Mouse (Mus musculus) limb, embryonic 14.5 days (tissue): ENCODE results near the gene Pold1. TPM values are rescaled to one million over a fixed set of nuclear protein-coding genes. Genes with fewer than 3 reads are reported as not detected.

Source experiments
- ATAC-seq: fragments of 200-750 bp; cut with Nextera tagmentation; 2 replicates; pipeline ENCODE4 v1.8.0; 2017; ENCODE audit warnings: low read depth, moderate number of reproducible peaks, moderate TSS enrichment; ENCODE audit not compliant: low FRiP score
- DNase-seq: peaks from one replicate; pipeline ENCODE4 v3.0.0-alpha.2; 2015; ENCODE audit warnings: low spot score
- H3K27ac ChIP-seq: fragments of 300-500 bp; sonication (generic); replicated peaks from 2 replicates; pipeline ENCODE4 v1.5.1; 2014; ENCODE audit warnings: low read depth, mild to moderate bottlenecking, low read length, moderate library complexity, mixed read lengths
- H3K27me3 ChIP-seq: fragments of 300-500 bp; sonication (generic); 2 replicates; pipeline ENCODE4 v1.6.1; 2014; ENCODE audit warnings: low read length, mixed read lengths; ENCODE audit not compliant: control insufficient read depth, insufficient read depth
- H3K36me3 ChIP-seq: fragments of 300-500 bp; sonication (generic); 2 replicates; pipeline ENCODE4 v1.6.1; 2014; ENCODE audit warnings: mild to moderate bottlenecking, low read length, moderate library complexity, mixed read lengths; ENCODE audit not compliant: control insufficient read depth, insufficient read depth
- H3K4me1 ChIP-seq: fragments of 300-500 bp; sonication (generic); 2 replicates; pipeline ENCODE4 v1.6.1; 2014; ENCODE audit warnings: antibody characterized with exemption, low read length, mixed read lengths; ENCODE audit not compliant: control insufficient read depth, insufficient read depth
- H3K4me2 ChIP-seq: fragments of 300-500 bp; sonication (generic); replicated peaks from 2 replicates; pipeline ENCODE4 v1.6.1; 2014; ENCODE audit warnings: low read depth, mild to moderate bottlenecking, low read length, moderate library complexity; ENCODE audit not compliant: severe bottlenecking
- H3K4me3 ChIP-seq: fragments of 300-500 bp; sonication (generic); replicated peaks from 2 replicates; pipeline ENCODE4 v1.5.1; 2014; ENCODE audit warnings: low read length
- H3K9ac ChIP-seq: fragments of 300-500 bp; sonication (generic); 2 replicates; pipeline ENCODE4 v1.6.1; 2014; ENCODE audit warnings: mild to moderate bottlenecking, low read depth, low read length, moderate library complexity; ENCODE audit not compliant: severe bottlenecking
- H3K9me3 ChIP-seq: fragments of 300-500 bp; sonication (generic); 2 replicates; pipeline ENCODE4 v1.6.1; 2016; ENCODE audit warnings: low read length; ENCODE audit not compliant: control insufficient read depth
- POLR2A ChIP-seq: fragments of 200-500 bp; IDR thresholded peaks from 2 replicates; pipeline ENCODE4 v1.8.0; 2012; ENCODE audit warnings: inconsistent platforms, mild to moderate bottlenecking, moderate library complexity, borderline replicate concordance; ENCODE audit not compliant: insufficient read depth, insufficient read length; ENCODE audit errors: extremely low read depth
- WGBS: fragments of 180-500 bp; shearing (Covaris S2); extraction: QIAGEN DNeasy Blood & Tissue Kit; methylation state at CpG from one replicate; pipeline ENCODE4 v1.1.7; 2014; 5-methylcytosine and 5-hydroxymethylcytosine counted together
- polyA plus RNA-seq, 2 experiments: library from polyadenylated mRNA; depleted of rRNA in 1 of 2; stranded (reverse) in 1 of 2; unstranded in 1 of 2; fragments of >200 nt; fragmentation: Nextera tagmentation in 1 of 2; extraction: Ambion mirVana in 1 of 2; gene quantifications; 2 replicates each; pipeline versions ENCODE4 v1.2.1 to v1.2.3; 2012 to 2014

Pold1 gene
- polyA plus RNA-seq, 2 experiments: 62.1 to 102 TPM

DNA sequence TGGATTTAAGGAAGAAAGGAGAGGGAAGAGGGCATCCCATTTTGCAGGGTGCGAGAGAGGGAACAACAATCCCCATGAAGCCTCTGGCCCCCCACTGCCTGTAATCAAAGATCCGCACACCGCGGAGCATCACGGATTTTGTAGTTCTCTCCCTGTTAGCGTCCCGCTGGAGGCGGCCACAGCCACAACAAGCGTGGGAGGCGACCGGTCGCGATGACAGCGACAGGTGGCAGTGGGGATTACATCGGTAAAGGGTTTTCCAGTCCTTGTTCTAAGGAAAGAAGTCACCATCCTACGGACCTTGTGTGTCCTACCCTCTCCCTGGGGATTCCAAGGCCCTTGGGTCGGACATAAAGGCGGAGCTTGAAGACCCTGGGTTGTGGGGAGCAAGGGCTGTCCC, 38.3 kb upstream of the Pold1 start:
- peak; percentile 66 for DNase-seq
- no peak overlapping the region for H3K27ac ChIP-seq
- H3K36me3 ChIP-seq: no peaks in the 10 kb centered on the region
- H3K4me1 ChIP-seq: peaks cover 12% of the 10 kb centered on the region; the same call in 1 of the 2 replicates
- H3K9me3 ChIP-seq: no peaks in the 10 kb centered on the region
- TF ChIP-seq POLR2A: no peak
- peak overlapping the region; percentile 21 for H3K4me3 ChIP-seq
- 0% methylated on average over 17 of the region's 18 CpGs for WGBS
- no peak for ATAC-seq
- peak overlapping the region; percentile 43 for H3K4me2 ChIP-seq
- H3K9ac ChIP-seq: no peak overlapping the region
- peaks cover 68% of the 10 kb centered on the region for H3K27me3 ChIP-seq

DNA sequence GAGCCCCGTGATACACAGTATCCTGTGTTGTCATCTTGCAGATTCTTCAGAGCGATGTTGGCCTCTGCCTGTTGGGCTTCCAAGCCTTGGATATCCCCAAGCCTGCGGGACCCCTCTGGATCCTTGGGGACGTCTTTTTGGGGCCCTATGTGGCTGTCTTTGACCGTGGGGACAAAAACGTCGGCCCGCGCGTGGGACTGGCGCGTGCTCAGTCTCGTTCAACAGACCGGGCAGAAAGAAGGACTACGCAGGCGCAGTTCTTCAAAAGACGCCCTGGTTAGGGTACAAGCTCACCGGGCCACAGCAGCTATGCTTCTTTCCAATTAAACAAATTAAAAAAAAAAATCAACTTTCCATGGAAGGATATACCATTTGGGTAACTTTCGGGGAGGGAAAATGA, 37.9 kb upstream of the Pold1 start:
- Histone ChIP-seq H3K9me3 (no peaks in the 10 kb centered on the region), H3K4me2 (peak overlapping the region; percentile 43), H3K4me1 (peaks cover 12% of the 10 kb centered on the region; the same call in 1 of the 2 replicates), H3K27ac (no peak overlapping the region), H3K36me3 (no peaks in the 10 kb centered on the region), H3K9ac (no peak overlapping the region), H3K27me3 (peaks cover 64% of the 10 kb centered on the region), H3K4me3 (peak overlapping the region; percentile 21)
- 16% methylated on average over 19 of the region's 19 CpGs for WGBS
- no peak for ATAC-seq
- DNase-seq: no peak
- TF ChIP-seq POLR2A: no peak

DNA sequence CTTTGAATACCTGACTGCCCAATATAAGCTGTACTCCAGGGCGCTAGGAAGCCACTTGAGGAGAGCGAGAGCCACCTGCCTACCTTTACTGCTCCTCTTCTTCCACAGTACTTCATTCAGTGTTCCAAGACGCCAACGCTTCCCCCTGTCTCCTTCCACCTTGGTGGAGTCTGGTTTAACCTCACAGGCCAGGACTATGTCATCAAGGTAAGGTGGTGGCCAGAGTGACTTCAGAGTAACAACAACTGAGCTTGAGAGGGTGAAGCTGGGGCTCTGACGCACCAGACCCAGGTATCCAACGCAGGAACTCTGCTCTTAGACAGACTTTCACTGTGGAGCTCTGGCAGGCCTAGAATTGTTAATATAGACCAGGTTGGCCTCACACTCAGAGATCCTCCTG, 37.0 kb upstream of the Pold1 start:
- ATAC-seq (no peak), DNase-seq (no peak)
- Histone ChIP-seq H3K4me1 (peaks cover 12% of the 10 kb centered on the region; the same call in 1 of the 2 replicates), H3K36me3 (no peaks in the 10 kb centered on the region), H3K27ac (no peak overlapping the region), H3K27me3 (peaks cover 55% of the 10 kb centered on the region), H3K4me2 (no peak overlapping the region), H3K9ac (no peak overlapping the region), H3K4me3 (no peak overlapping the region), H3K9me3 (no peaks in the 10 kb centered on the region)
- no peak for TF ChIP-seq POLR2A
- 88% methylated on average over 6 of the region's 6 CpGs for WGBS

DNA sequence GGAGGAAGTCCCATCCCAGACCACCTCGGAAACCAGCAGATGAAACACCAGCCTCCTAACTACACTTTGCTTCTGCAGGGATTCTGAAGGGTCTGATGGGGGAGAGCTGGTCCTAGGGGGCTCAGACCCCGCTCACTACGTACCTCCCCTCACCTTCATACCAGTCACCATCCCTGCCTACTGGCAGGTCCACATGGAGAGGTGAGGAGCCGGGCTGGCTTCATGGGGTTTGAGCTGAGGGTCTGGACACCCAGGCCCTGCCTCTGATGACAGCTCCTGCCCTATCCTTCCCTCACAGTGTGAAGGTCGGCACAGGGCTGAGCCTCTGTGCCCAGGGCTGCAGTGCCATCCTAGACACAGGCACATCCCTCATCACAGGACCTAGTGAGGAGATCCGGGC, 36.3 kb upstream of the Pold1 start:
- Histone ChIP-seq H3K4me1 (peaks cover 12% of the 10 kb centered on the region; the same call in 1 of the 2 replicates), H3K36me3 (no peaks in the 10 kb centered on the region), H3K9ac (no peak overlapping the region), H3K27me3 (peaks cover 51% of the 10 kb centered on the region), H3K4me3 (no peak overlapping the region), H3K9me3 (no peaks in the 10 kb centered on the region), H3K27ac (no peak overlapping the region), H3K4me2 (no peak overlapping the region)
- 80% methylated on average over 6 of the region's 6 CpGs for WGBS
- TF ChIP-seq POLR2A: no peak
- ATAC-seq: no peak
- no peak for DNase-seq

DNA sequence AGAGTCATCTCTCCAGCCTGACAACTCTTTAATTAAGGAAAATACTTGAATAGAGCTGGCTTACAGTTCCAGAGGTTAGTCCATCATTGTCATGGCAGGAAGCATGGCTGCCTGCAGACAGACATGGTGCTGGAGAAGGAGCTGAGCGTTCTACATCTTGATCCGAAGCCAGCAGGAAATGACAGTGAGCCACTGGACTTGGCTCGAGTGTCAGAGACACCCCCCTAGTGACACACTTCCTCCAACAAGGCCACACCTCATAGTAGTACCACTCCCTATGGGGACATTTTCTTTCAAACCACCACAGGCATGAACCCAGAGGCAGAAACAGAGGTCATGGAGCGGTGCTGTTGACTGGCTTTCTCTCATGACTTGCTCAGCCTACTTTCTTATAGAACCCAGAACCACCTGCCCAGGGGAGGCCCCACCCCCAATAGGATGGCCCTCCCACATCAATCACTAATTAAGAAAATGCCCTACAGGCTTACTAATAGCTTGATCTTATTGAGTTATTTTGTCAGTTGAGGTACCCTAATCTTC, 35.7 kb upstream of the Pold1 start:
- 79% methylated on average over 4 of the region's 4 CpGs for WGBS

DNA sequence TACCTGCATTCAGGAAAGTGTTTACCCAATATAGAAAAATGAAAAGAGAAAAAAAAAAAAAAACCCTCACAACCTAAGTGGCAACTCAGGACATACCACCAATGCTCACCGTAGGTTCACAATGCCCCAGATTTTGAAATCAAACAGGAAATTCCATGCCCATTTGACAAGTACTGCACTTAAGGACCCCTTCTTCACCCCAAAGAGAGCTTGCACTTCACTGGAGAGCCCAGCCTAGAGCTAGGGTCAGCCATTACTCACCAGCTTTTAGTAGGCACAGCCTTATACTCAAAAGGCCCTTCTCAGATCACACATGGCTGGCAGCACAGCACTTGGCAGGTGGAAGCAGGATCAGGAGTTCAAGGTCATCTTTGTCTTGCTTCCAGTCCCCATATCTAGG, 34.5 kb upstream of the Pold1 start:
- Histone ChIP-seq H3K27ac (no peak overlapping the region), H3K4me1 (0 out of 2 replicates have a peak, but pooled peaks cover 6% of the 10 kb centered on the region), H3K9me3 (no peaks in the 10 kb centered on the region), H3K27me3 (peaks cover 33% of the 10 kb centered on the region), H3K36me3 (no peaks in the 10 kb centered on the region), H3K9ac (no peak overlapping the region), H3K4me3 (no peak overlapping the region), H3K4me2 (no peak overlapping the region)
- ATAC-seq (no peak), DNase-seq (no peak)
- TF ChIP-seq POLR2A: no peak
- WGBS: 90% methylated on average over 1 of the region's 1 CpGs

More for the DNA sequence above, 35.7 kb upstream of the Pold1 start:
- ATAC-seq (no peak), DNase-seq (no peak)
- Histone ChIP-seq H3K4me1 (peaks cover 10% of the 10 kb centered on the region; the same call in 1 of the 2 replicates), H3K4me2 (no peak overlapping the region), H3K27me3 (peaks cover 45% of the 10 kb centered on the region), H3K9me3 (no peaks in the 10 kb centered on the region), H3K9ac (no peak overlapping the region), H3K36me3 (no peaks in the 10 kb centered on the region), H3K27ac (no peak overlapping the region), H3K4me3 (no peak overlapping the region)
- TF ChIP-seq POLR2A: no peak
